8 mouse cellular contexts compared by ENCODE assay signal in genomic region chr4:134017201-134017865, GRCm38 (mm10). TPM values are rescaled to one million over a fixed set of nuclear protein-coding genes. Genes with fewer than 3 reads are reported as not detected.
A peak's percentile ranks its signal among the peaks of the same experiment; 100 is the strongest.
DNase-seq lines count a peak whose midpoint lies in the region; ATAC-seq and TF ChIP-seq lines count a peak whose summit lies in the region.
"Had no signal": no experiment of that assay in that cellular context is flagged by ENCODE, and none has a peak within 500 bp of the region (broad histone marks: within the 10 kb centered on the region; RNA-seq: fewer than 3 reads in every experiment).

No protein-coding gene starts in this region.

- H3K27ac ChIP-seq in stomach, embryonic 14.5 days (ENCODE audit: low read length) = no peak overlapping the region
- H3K27ac ChIP-seq in stomach, postnatal 0 days (replicated peaks) = no peak overlapping the region
- H3K27ac ChIP-seq in forebrain, embryonic 13.5 days = no peak overlapping the region
- peak overlapping the region; percentile 65 for H3K27ac ChIP-seq in liver, embryonic 12.5 days
- H3K27ac ChIP-seq: limb, embryonic 15.5 days had no signal

- peak overlapping the region; percentile 40 for H3K4me2 ChIP-seq in stomach, embryonic 14.5 days (replicated peaks; ENCODE audit: low read depth, low read length)
- H3K4me2 ChIP-seq in stomach, postnatal 0 days (replicated peaks; ENCODE audit: low read depth) = no peak overlapping the region
- H3K4me2 ChIP-seq in forebrain, embryonic 13.5 days = peak overlapping the region; percentile 58
- H3K4me2 ChIP-seq in liver, embryonic 12.5 days = peak overlapping the region; percentile 53
- H3K4me2 ChIP-seq: limb, embryonic 15.5 days had no signal

- H3K9ac ChIP-seq in stomach, embryonic 14.5 days (replicated peaks; ENCODE audit: low read depth, low read length) = no peak overlapping the region
- H3K9ac ChIP-seq in stomach, postnatal 0 days (ENCODE audit: low read length) = no peak overlapping the region
- no peak overlapping the region for H3K9ac ChIP-seq in forebrain, embryonic 13.5 days
- H3K9ac ChIP-seq in liver, embryonic 12.5 days = no peak overlapping the region; the same call in 1 of the 2 replicates
- H3K9ac ChIP-seq: limb, embryonic 15.5 days had no signal

- no peaks in the 10 kb centered on the region for H3K36me3 ChIP-seq in stomach, embryonic 14.5 days (ENCODE audit: control insufficient read depth, insufficient read depth, low read length)
- no peaks in the 10 kb centered on the region for H3K36me3 ChIP-seq in stomach, postnatal 0 days (ENCODE audit: control insufficient read depth, insufficient read depth, low read length)
- H3K36me3 ChIP-seq in forebrain, embryonic 13.5 days (ENCODE audit: poor library complexity, severe bottlenecking) = no peaks in the 10 kb centered on the region
- no peaks in the 10 kb centered on the region for H3K36me3 ChIP-seq in liver, embryonic 12.5 days
- H3K36me3 ChIP-seq: limb, embryonic 15.5 days had no signal

- H3K4me3 ChIP-seq in stomach, embryonic 14.5 days (ENCODE audit: low read depth, low read length) = peak overlapping the region; percentile 19; the same call in 1 of the 2 replicates
- H3K4me3 ChIP-seq in stomach, postnatal 0 days (ENCODE audit: low read depth, low read length) = no peak overlapping the region
- H3K4me3 ChIP-seq in forebrain, embryonic 13.5 days = peak overlapping the region; percentile 30
- H3K4me3 ChIP-seq in liver, embryonic 12.5 days = peak overlapping the region; percentile 44

- H3K27me3 ChIP-seq in stomach, embryonic 14.5 days (ENCODE audit: control insufficient read depth, insufficient read depth, low read length) = peaks cover 9% of the 10 kb centered on the region; the same call in 1 of the 2 replicates
- H3K27me3 ChIP-seq in stomach, postnatal 0 days (ENCODE audit: control insufficient read depth, insufficient read depth, low read length) = peaks cover 15% of the 10 kb centered on the region; the same call in 1 of the 2 replicates
- peaks cover 41% of the 10 kb centered on the region for H3K27me3 ChIP-seq in forebrain, embryonic 13.5 days
- peaks cover 59% of the 10 kb centered on the region for H3K27me3 ChIP-seq in liver, embryonic 12.5 days (replicated peaks)

- no peak for DNase-seq in stomach, postnatal 0 days (ENCODE audit: low spot score)
- DNase-seq in yolk sac, embryonic 10.5 days (ENCODE audit: low spot score) = peak; percentile 80
- no peak for DNase-seq in urinary bladder, postnatal 4 days (ENCODE audit: low spot score in 2 of 2)
- DNase-seq in urinary bladder, postnatal 25 days (ENCODE audit: low spot score) = no peak

- 4% methylated on average over 21 of the region's 21 CpGs for WGBS in stomach, embryonic 14.5 days
- 10% methylated on average over 21 of the region's 21 CpGs for WGBS in stomach, postnatal 0 days
- 2% methylated on average over 21 of the region's 21 CpGs for WGBS in forebrain, embryonic 13.5 days
- WGBS in liver, embryonic 12.5 days (ENCODE audit: insufficient replicate concordance) = 7% methylated on average over 21 of the region's 21 CpGs

- TF ChIP-seq CTCF in stomach, postnatal 0 days (IDR thresholded peaks at IDR 0.05; ENCODE audit: low read depth) = no peak

- no peaks in the 10 kb centered on the region for H3K9me3 ChIP-seq in stomach, embryonic 14.5 days (ENCODE audit: control insufficient read depth, low read depth, low read length)
- H3K9me3 ChIP-seq in stomach, postnatal 0 days (ENCODE audit: control insufficient read depth, low read length) = no peaks in the 10 kb centered on the region
- no peaks in the 10 kb centered on the region for H3K9me3 ChIP-seq in forebrain, embryonic 13.5 days (replicated peaks)
- H3K9me3 ChIP-seq in liver, embryonic 12.5 days (replicated peaks) = no peaks in the 10 kb centered on the region
- H3K9me3 ChIP-seq: limb, embryonic 15.5 days had no signal

- ATAC-seq in stomach, embryonic 14.5 days (ENCODE audit: insufficient number of reproducible peaks, insufficient read depth, low FRiP score, low read depth) = no peak
- no peak for ATAC-seq in stomach, postnatal 0 days (ENCODE audit: low FRiP score, low TSS enrichment)
- ATAC-seq in forebrain, embryonic 13.5 days = no peak
- ATAC-seq in liver, embryonic 12.5 days = peak; percentile 30; the same call in 1 of the 2 replicates

- H3K4me1 ChIP-seq in stomach, embryonic 14.5 days (ENCODE audit: control insufficient read depth, insufficient read depth, low read length) = peaks cover 14% of the 10 kb centered on the region; the same call in 1 of the 2 replicates
- H3K4me1 ChIP-seq in stomach, postnatal 0 days (replicated peaks; ENCODE audit: control insufficient read depth, insufficient read depth) = no peaks in the 10 kb centered on the region
- H3K4me1 ChIP-seq in forebrain, embryonic 13.5 days = peaks cover 44% of the 10 kb centered on the region
- H3K4me1 ChIP-seq in liver, embryonic 12.5 days = peaks cover 20% of the 10 kb centered on the region

- TF ChIP-seq EP300 in stomach, postnatal 0 days (optimal IDR thresholded peaks at IDR 0.05) = no peak

RNA-seq across cellular contexts. Expression of gene Lin28a, which starts 1.3 kb away (rescaled TPM):
- 0.07 TPM in 2 replicates for polyA plus RNA-seq in stomach, embryonic 14.5 days (2014; fragmentation: Nextera tagmentation; extraction: Ambion mirVana)
- not detected in 2 replicates for polyA plus RNA-seq in stomach, postnatal 0 days (2015; fragmentation: Nextera tagmentation; extraction: Ambion mirVana)
- polyA plus RNA-seq in forebrain, embryonic 13.5 days (2015; fragmentation: Nextera tagmentation; extraction: Ambion mirVana) = 0.15 and 0.34 TPM in 2 replicates
- 4.2 and 5.8 TPM in 2 replicates for polyA plus RNA-seq in liver, embryonic 12.5 days (2016; fragmentation: Nextera tagmentation; extraction: Ambion mirVana)
- polyA plus RNA-seq: limb, embryonic 15.5 days had no signal

RNA-seq across cellular contexts. Expression of gene Dhdds, which starts 16.6 kb away (rescaled TPM):
- 42.6 and 50.4 TPM in 2 replicates for polyA plus RNA-seq in stomach, embryonic 14.5 days (2014; fragmentation: Nextera tagmentation; extraction: Ambion mirVana)
- polyA plus RNA-seq in stomach, postnatal 0 days (2015; fragmentation: Nextera tagmentation; extraction: Ambion mirVana) = 23.1 TPM in 2 replicates
- 47.1 and 47.6 TPM in 2 replicates for polyA plus RNA-seq in forebrain, embryonic 13.5 days (2015; fragmentation: Nextera tagmentation; extraction: Ambion mirVana)
- polyA plus RNA-seq in liver, embryonic 12.5 days (2016; fragmentation: Nextera tagmentation; extraction: Ambion mirVana) = 24.5 and 25.6 TPM in 2 replicates

RNA-seq across cellular contexts. Expression of gene Zfp683, which starts 36.3 kb away (rescaled TPM):
- not detected in 2 replicates for polyA plus RNA-seq in stomach, embryonic 14.5 days (2014; fragmentation: Nextera tagmentation; extraction: Ambion mirVana)
- polyA plus RNA-seq in stomach, postnatal 0 days (2015; fragmentation: Nextera tagmentation; extraction: Ambion mirVana) = not detected in 2 replicates
- polyA plus RNA-seq in forebrain, embryonic 13.5 days (2015; fragmentation: Nextera tagmentation; extraction: Ambion mirVana) = not detected in 2 replicates
- not detected in 2 replicates for polyA plus RNA-seq in liver, embryonic 12.5 days (2016; fragmentation: Nextera tagmentation; extraction: Ambion mirVana)
- polyA plus RNA-seq: limb, embryonic 15.5 days had no signal

RNA-seq across cellular contexts. Expression of gene Crybg2, which starts 43.3 kb away (rescaled TPM):
- 4.8 and 7.3 TPM in 2 replicates for polyA plus RNA-seq in stomach, embryonic 14.5 days (2014; fragmentation: Nextera tagmentation; extraction: Ambion mirVana)
- 15.6 and 21.6 TPM in 2 replicates for polyA plus RNA-seq in stomach, postnatal 0 days (2015; fragmentation: Nextera tagmentation; extraction: Ambion mirVana)
- polyA plus RNA-seq in forebrain, embryonic 13.5 days (2015; fragmentation: Nextera tagmentation; extraction: Ambion mirVana) = 0.47 and 0.53 TPM in 2 replicates
- polyA plus RNA-seq in liver, embryonic 12.5 days (2016; fragmentation: Nextera tagmentation; extraction: Ambion mirVana) = 0.71 and 0.82 TPM in 2 replicates

RNA-seq across cellular contexts. Expression of gene Hmgn2, which starts 48.9 kb away (rescaled TPM):
- 2,604 and 2,626 TPM in 2 replicates for polyA plus RNA-seq in stomach, embryonic 14.5 days (2014; fragmentation: Nextera tagmentation; extraction: Ambion mirVana)
- 762 and 782 TPM in 2 replicates for polyA plus RNA-seq in stomach, postnatal 0 days (2015; fragmentation: Nextera tagmentation; extraction: Ambion mirVana)
- polyA plus RNA-seq in forebrain, embryonic 13.5 days (2015; fragmentation: Nextera tagmentation; extraction: Ambion mirVana) = 3,166 and 3,367 TPM in 2 replicates
- polyA plus RNA-seq in liver, embryonic 12.5 days (2016; fragmentation: Nextera tagmentation; extraction: Ambion mirVana) = 971 and 1,001 TPM in 2 replicates
